Mouse (Mus musculus) cerebellum, adult 11 months (tissue): ENCODE measurements around the gene Gm20388.
"Not testable (repeated sequence)": the region's sequence is repeated elsewhere in the genome, so short reads cannot be mapped to it uniquely, and the experiment has no call there.

Source experiments
- DNase-seq: peaks from one replicate; pipeline ENCODE4 v3.0.0; 2022

Gm20388 gene

DNA sequence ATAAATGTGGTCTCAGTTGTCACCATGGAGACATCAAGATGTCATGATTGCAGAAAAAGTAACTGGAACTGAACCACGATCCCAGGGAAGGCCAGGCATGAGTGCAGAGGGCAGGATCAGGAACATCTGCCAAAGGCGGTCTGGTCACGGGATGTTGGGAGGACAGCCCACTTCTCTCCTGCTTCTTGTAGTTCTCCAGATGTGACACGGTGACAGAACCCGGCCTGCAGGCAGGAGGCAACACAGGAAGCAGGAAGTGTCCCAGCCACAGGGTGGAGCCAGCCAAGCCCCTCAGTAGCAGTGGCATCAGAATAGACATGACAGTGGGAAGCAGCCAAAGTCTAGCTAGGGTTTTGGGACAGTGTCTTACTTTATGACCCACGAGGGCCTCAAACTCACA lies 1724.9 kb downstream of the Gm20388 start:
- no peak for DNase-seq

- no peak for DNase-seq
Observed at GRCm38 (mm10) chr8:121636180-121636579, 1725.5 kb downstream of the Gm20388 start.

DNA sequence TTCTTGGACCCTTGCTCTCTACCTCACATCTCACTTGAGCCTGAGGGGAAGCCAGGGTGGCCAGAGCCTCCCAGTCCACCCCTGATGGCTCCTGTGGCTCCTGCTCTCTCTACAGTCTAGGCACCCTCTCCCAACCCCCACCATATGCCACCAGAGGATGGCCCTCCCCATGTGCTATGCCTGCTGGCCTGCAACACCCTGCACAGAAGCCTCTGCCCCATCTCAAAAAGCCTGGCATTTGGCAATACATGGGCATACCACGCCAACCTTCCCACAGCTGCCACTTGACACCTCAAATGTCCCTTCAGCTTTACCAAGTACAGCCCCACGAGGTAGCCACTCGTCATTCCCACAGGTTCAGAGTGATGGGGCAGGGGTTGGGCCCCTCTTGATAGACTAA lies 1732.2 kb downstream of the Gm20388 start:
- peak; percentile 34 for DNase-seq

- no peak for DNase-seq
Observed at GRCm38 (mm10) chr8:121643384-121643783, 1732.7 kb downstream of the Gm20388 start.

DNA sequence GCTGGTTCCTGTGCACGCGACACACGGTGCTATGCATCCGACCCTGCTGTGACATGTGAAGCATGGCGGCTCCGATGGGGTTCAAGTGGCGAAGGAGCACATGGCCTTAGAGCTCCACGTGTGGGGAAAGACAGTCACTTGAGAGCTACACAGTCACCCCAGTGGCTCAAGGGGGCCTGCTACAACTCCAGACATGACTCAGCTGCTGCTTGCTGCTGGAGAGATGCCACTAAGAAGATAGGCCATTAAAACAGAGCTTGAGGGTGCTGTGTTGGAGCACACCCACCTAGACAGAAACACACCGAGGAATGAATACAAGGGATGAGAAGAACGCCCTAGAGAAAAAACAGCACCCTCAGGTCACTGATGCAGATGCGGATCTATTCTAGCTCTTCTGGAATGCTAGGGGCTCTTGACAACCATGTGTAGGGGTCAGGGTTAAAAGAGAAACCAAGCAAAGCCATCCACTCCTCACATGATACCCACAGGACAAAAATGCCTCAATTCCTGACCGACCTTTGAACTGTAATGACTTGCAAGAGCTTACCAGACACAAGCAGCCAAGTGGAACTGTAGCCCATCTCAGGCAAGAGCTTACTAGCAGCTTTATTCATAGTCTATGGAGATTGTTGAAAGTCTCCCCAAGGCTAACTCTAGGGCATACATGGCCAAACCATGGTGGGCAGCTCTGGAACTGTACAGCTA lies 1737.0 kb downstream of the Gm20388 start:
- DNase-seq = no peak

DNA sequence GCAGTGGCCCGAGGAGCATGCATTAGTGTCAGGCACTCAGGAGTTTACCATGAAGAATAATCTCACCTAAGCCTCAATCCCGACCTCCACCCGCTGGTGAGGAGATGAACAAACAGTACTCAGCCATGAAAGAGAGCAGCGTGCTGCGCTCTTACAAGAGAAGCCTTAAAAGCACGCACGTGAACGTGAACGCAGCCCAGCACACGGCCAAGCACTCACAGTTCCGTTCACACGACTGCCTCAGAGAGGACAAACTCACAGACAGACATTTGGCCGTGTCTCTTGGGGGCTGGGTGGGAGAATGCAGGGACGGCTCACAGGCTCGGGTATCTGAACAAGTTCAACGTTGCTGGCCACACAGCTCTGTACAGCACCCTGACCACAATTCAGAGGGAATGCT lies 1737.8 kb downstream of the Gm20388 start:
- no peak for DNase-seq

- no peak for DNase-seq
Observed at GRCm38 (mm10) chr8:121649423-121649822, 1738.8 kb downstream of the Gm20388 start.

DNA sequence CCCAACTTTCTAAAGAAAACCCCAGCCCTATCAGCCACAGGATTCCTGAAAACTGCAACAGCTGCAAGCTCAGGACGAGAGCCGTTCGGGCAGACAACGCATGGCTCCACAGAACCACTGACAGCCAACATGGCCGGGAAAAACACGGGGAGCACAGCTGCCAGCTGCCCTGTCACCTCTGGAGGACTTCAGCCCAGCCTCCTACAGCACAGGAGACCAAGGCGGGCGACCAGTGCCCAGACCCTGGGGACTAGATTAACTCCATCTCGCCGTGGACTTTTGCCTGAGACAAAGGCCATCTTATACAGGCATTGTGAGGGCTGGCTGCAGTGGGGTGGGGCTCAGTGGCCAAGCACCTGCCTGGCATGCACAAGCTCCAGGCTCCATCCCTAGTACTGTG lies 1739.3 kb downstream of the Gm20388 start:
- DNase-seq = no peak

DNA sequence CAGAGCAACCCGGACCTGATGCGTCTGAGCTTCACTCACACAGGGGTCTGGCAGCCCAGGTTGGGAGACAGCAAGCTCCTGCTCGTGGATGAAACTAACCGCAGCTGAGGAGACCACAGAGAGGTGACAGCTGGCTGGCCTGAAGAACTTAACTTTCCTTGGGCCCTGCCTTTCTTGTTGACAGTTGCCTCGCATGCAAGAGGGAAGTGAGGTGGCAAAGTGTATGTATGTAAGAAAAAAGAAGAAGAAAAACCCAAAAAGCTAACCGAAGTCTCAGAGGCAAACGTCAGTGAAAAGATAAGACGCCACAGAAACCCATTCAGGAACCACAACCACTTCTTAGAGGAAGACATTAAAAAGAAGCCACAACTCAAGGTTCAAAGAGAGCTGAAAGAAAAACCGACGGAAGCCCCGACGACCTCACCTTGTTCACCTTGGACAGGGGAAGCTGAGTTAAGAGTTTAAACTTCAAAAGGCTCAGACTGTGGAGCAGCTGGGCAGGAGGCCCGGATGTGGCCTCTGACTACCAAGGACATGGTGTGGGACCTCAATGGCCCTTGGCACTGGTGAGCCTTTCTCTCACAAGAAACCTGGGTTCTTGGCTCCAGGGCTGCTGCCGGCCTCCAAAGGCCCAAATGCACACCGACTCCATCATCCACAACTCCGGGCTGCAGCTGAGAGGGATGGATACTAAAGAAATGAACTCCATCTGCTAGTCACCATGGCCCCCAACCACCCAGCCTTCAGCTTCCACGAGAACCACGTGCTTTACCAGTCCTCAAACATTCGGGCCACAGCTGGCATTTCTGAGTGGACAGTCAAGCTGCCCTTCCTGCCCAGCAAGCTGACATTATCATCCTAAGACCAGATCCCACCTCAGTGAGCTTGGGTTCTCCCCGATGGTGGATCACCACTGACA lies 1740.0 kb downstream of the Gm20388 start:
- no peak for DNase-seq

- no peak for DNase-seq
Observed at GRCm38 (mm10) chr8:121651308-121651873, 1740.8 kb downstream of the Gm20388 start.

- DNase-seq = peak; percentile 68
Observed at GRCm38 (mm10) chr8:121651874-121652361, 1741.3 kb downstream of the Gm20388 start.

DNA sequence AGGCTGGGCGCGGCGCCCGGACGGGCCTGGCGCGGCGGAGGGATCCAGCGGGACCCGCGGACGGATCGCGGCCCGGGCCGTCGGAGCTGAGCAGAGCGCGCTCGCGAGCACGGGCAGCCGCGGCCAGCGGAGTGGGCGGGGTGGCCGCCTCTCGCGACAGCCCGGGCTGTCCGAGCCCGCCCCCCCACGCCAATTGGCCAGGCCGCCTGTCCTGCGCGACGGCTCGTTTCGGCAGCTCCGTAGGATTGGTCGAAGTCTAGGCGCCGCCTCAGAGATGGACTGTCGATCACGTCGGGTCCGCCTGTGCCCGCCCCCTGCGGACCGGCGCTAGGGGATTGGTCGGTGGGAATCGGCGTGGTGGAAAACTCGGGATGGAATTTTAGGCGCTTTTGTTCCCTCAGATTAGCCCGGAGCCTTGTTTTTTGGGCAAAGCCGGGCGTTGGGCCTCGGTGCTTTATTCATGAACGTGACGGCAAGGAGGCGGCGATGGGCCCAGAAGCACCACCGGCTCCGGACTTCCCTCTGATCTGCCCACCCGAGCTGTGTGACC lies 1742.2 kb downstream of the Gm20388 start, which contains the start of gene Zcchc14:
Zcchc14 (minus strand) TSS at position 128 of the 550 bp plus-strand sequence.
- peak; percentile 98 for DNase-seq

DNA sequence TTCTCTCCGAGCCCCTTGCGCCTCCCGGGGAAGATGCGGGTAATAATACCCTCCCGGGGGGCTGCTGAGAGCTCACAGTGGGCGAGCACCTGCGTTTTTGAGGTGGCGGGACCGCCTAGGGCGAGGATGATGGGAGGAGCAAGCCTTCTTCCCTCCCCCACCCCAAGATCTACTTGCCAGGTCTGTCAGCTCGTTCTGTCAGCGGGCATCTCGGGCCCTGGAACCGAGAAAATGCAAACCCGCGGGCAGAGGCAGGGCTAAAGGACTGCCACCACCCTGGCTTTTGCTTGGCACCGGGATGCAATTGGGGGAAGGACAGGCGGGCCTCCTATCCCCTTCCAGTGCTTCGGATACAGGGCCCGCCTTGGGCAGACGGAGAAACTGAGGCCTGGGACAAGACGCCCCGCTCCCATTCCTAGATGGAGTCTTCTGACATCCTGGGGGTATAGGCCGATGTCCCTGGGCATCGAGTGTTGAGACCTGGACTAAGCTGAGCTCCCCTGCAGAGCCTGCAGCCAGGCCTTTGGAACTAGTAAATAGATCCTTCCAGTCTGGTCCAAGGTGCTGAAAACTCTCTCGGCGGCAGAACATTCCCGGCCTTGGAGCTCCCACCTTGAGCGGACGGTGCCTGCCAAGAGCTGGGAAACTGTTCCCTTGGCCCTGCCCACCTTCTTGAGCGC lies 1742.8 kb downstream of the Gm20388 start:
- no peak for DNase-seq

DNA sequence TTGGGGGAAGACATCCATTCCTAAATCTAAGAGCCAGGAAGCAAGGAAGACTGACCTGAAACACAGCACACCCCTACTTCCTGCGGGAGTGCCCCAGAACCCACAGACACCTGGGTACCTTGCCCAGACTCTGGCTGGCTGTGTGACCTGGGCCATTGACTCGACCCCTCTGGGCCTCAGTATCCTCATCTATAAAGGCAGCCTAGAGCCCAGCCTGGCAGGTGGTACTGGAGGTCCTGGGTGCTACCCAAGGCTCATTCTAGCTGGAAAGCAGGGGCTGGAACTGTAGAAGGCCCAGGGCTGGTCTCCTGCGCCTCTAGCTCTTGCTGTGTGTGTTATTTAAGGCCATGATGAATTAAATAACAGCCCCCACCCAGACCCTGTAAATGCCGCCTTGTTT lies 1743.5 kb downstream of the Gm20388 start:
- DNase-seq = no peak

DNA sequence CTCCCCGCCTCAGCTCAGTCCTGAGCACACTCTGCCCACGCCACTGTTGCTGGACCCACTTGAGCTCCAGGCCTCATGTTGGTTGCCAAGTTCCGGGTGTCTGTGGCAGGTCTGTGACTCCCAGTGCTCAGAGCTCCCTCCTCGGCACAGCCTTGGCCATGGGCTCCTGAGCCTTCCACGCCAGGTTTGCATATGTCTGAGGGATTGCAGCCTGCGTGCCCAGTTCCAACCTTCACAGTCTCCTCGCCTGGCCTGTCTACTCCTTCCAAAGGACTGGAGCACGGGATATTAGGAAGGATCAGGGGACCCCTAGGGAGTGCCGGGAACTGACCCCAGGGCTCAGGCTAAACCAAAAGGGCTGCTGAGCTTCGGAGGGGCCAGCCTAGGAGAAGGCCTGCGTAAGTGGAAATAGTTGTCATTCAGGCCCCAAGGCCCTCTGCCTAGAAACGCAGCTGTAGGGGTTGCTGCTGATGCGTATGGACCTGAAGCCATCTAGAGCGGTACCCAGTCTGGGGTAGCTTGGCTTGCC lies 1744.4 kb downstream of the Gm20388 start:
- no peak for DNase-seq

DNA sequence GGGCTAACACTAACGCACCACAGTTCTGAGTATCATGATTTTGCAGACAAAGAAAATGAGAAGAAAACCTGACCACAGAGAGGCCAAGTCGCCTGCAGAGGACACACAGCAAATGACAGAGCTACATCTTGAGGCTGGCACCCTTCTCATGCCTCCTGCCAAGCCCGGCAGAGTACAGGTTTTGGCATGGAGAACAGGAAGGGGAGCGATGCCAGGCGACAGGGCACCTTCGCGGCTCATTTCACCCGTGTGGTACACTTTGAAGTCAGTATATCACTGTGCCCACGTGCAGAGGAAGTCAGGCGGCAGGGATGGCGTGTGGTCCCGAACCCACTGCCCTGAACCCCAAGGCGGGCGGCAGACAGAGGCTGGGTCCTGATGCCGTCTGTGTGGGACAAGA lies 1750.0 kb downstream of the Gm20388 start:
- no peak for DNase-seq

DNA sequence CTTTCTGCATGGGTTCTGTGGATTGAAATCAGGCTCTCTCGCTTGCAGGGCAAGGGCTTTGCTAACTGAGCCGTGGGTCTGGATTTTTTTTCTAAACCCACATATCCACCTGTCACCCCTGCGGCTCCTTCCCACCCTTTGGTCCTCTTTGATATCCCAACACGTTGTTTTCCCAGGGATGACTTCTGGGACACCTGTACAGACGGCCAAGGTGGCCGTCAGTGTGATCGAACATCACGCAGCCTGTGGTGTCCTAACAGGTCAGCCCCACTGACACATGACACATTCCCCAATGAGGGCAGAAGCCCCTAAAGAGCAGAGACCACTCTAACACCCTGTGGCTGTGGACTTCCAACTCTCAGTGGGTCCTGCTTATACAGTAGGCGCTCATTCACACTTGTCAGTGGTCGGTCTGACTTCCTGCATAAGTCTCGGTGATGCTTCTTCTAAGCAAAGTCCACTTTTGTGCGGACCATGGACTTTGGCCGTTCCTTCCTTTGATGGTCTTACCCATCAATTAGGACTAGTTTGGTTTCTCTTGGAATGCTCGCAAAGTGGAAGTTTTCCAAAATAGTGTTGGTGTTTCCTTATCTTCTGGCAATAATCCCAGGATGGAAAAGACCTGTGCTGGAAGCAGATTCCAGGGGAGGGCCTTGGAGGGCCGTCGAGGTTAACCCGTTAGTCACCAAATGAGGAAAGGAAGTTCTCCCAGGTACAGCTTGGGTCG lies 1751.2 kb downstream of the Gm20388 start:
- no peak for DNase-seq

- DNase-seq = no peak
Observed at GRCm38 (mm10) chr8:121663101-121663500, 1752.5 kb downstream of the Gm20388 start.

GRCm38 (mm10) chr8:121665329-121665728 lies 1754.7 kb downstream of the Gm20388 start:
- DNase-seq = no peak

DNA sequence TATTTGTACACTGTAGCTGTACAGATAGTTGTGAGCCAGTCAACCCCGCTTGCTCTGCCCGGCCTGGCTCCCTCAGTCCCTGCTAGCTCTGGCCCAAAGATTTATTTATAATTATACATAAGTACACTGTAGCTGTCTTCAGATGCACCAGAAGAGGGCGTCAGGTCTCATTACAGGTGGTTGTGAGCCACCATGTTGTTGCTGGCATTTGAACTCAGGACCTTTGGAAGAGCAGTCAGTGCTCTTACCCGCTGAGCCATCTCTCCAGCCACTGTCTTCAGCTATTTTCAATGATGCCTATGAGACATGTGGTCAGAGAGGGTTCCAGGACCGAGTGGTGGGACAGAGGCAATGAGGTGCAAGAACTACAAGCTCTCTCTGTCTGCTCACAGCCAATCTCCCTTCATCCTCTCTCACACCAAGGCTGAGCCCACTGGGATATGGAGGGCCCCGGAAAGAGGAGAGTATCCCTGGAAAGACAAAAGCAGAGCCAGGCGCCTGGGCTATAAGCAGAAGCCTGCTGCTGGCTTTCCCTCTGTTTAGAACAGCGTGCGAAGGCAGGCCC lies 1757.4 kb downstream of the Gm20388 start:
- DNase-seq = not testable (repeated sequence)

GRCm38 (mm10) chr8:121668553-121668952 lies 1757.9 kb downstream of the Gm20388 start:
- no peak for DNase-seq
